Mouse (Mus musculus): ENCODE data around the gene Sypl2.

DNA sequence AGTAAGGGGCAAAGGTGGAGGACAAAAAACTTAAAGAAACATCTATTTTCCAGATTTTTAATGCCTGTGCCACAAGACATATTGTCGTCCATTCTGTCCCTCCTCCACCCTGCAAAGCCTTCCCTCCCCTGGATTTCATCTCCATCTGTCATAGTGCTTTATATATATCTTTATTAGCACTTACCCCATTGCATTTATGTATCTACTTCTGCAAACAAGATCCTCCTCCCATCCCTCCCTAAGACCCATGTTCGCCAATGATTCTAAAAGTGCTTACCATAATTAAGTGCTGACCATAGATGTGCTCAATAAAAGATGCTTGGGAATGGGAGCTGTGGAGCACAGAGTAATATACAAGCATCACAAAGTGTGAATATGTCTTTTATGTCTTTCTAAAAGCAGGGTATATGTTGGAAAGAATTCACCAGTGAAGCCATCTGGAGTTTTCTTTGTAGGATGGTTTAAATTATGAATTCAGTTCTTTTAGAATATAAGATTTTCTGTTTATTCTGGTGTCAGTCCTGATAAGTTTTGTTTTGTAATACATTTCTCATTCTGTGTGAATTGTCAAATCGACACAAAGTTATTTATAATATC lies 14.9 kb upstream of the Sypl2 start:
- no peak for TF ChIP-seq CTCF (IDR thresholded peaks at IDR 0.05; ENCODE audit: extremely low read depth, insufficient read depth, insufficient read length, insufficient replicate concordance)
- no peak for TF ChIP-seq POLR2A (IDR thresholded peaks at IDR 0.05; ENCODE audit: low read depth, low read length)

All from spleen, adult 2 months (tissue).